Mouse (Mus musculus): ENCODE measurements at regions not wholly inside any gene's neighbourhood (a gene's known extent, or its start where the extent isn't known, plus 50 kb on each side); places are given as distances from the start of the nearest gene placed in this dataset.

- TF ChIP-seq CHD2 (IDR thresholded peaks at IDR 0.05; ENCODE audit: low read length) (no peak), GABPA (IDR thresholded peaks at IDR 0.05; ENCODE audit: low read depth, low read length) (no peak), KAT2A (conservative IDR thresholded peaks at IDR 0.05; ENCODE audit: low read depth, low read length) (no peak)
Measured at GRCm38 (mm10) chr1:137905566-137905965, 269.9 kb downstream of the Ptprc start (continued).

GRCm38 (mm10) chr1:137903351-137903750 is 272.2 kb downstream of the Ptprc start:
- no peak overlapping the region for H3K27ac ChIP-seq (ENCODE audit: control insufficient read depth, low read depth, low read length)
- no peaks in the 10 kb centered on the region for H3K79me2 ChIP-seq (ENCODE audit: control insufficient read depth, insufficient read depth, low read length, poor library complexity)
- no peaks in the 10 kb centered on the region for H3K27me3 ChIP-seq (ENCODE audit: control insufficient read depth in 1 of 2, insufficient read depth in 2 of 2, low read length in 2 of 2)
- no peak overlapping the region for H3K4me3 ChIP-seq (ENCODE audit: control insufficient read depth in 1 of 2, insufficient read depth in 1 of 2, low read depth in 2 of 2, low read length in 2 of 2)
- no peaks in the 10 kb centered on the region for H3K4me1 ChIP-seq (ENCODE audit: control insufficient read depth in 1 of 2, insufficient read depth in 2 of 2, low read length in 2 of 2)
- DNase-seq (ENCODE audit: low read depth, low spot score): no peak
- no peak overlapping the region for H3K9ac ChIP-seq (ENCODE audit: control insufficient read depth, low read depth, low read length, poor library complexity, severe bottlenecking)
- no peaks in the 10 kb centered on the region for H3K36me3 ChIP-seq (ENCODE audit: control insufficient read depth in 1 of 2, insufficient read depth in 2 of 2, low read length in 2 of 2)
- H3K9me3 ChIP-seq (replicated peaks; ENCODE audit: insufficient read depth, low read length): no peaks in the 10 kb centered on the region
- TF ChIP-seq MYB (IDR thresholded peaks at IDR 0.05; ENCODE audit: low read depth, low read length) (no peak), MXI1 (IDR thresholded peaks at IDR 0.05; ENCODE audit: low read depth, low read length) (no peak), RCOR1 (IDR thresholded peaks at IDR 0.05; ENCODE audit: low read depth, low read length) (no peak), MAZ (IDR thresholded peaks at IDR 0.05; ENCODE audit: low read depth, low read length) (no peak), ZNF384 (IDR thresholded peaks at IDR 0.05; ENCODE audit: low read depth, low read length) (no peak), MEF2A (IDR thresholded peaks at IDR 0.05; ENCODE audit: extremely low read depth, insufficient replicate concordance, low read depth, low read length, poor library complexity, severe bottlenecking) (no peak)

DNA sequence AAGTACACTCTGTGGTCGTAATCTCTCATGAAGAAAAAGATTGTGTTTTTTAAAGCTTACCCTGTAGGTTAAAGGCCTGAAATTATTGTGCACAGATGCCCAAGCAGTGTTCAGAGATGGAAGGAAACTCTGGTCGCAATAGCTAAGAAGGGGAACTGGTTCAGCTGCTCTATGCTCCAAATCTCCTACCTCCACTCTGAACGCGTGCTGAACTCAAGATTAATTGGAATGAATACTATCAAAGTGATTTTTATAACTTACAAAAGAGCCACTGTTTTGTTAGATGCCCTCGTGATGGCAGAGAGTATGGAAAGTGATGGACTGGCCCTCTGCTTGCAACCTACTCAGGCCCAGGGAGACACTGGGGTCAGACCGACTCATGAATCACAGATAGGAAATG is 272.6 kb downstream of the Ptprc start:
- H3K4me3 ChIP-seq (ENCODE audit: control insufficient read depth in 1 of 2, insufficient read depth in 1 of 2, low read depth in 2 of 2, low read length in 2 of 2): no peak overlapping the region
- no peaks in the 10 kb centered on the region for H3K4me1 ChIP-seq (ENCODE audit: control insufficient read depth in 1 of 2, insufficient read depth in 2 of 2, low read length in 2 of 2)
- TF ChIP-seq TAL1 (IDR thresholded peaks at IDR 0.05; ENCODE audit: low read length) (no peak), ELF1 (IDR thresholded peaks at IDR 0.05; ENCODE audit: low read depth, low read length) (no peak), ETS1 (IDR thresholded peaks at IDR 0.05; ENCODE audit: low read depth, low read length) (no peak), NELFE (IDR thresholded peaks at IDR 0.05; ENCODE audit: low read depth, low read length) (no peak)
- no peak overlapping the region for H3K9ac ChIP-seq (ENCODE audit: control insufficient read depth, low read depth, low read length, poor library complexity, severe bottlenecking)
- no peak for DNase-seq (ENCODE audit: low read depth, low spot score)
- no peaks in the 10 kb centered on the region for H3K9me3 ChIP-seq (replicated peaks; ENCODE audit: insufficient read depth, low read length)
- no peak overlapping the region for H3K27ac ChIP-seq (ENCODE audit: control insufficient read depth, low read depth, low read length)
- H3K79me2 ChIP-seq (ENCODE audit: control insufficient read depth, insufficient read depth, low read length, poor library complexity): no peaks in the 10 kb centered on the region
- no peaks in the 10 kb centered on the region for H3K36me3 ChIP-seq (ENCODE audit: control insufficient read depth in 1 of 2, insufficient read depth in 2 of 2, low read length in 2 of 2)
- no peaks in the 10 kb centered on the region for H3K27me3 ChIP-seq (ENCODE audit: control insufficient read depth in 1 of 2, insufficient read depth in 2 of 2, low read length in 2 of 2)

DNA sequence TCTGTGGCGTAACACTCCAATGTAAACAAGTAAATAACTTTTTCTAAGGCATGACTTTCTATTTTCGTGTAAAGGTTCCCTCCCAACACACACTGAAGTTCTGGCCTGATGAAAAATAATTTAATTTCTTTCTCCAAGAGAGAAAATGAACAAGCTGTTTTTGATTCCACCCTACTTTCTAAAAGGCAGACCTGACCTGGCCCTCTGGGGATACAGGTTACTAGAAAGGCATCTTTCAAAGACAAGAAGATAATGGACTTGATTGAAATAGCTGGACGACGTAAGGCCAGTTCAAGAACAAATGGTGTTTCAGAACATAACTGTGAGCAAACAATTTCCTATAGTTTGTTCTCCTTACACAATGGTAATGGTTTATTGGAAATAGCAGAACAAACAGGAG is 273.5 kb downstream of the Ptprc start:
- no peak overlapping the region for H3K4me3 ChIP-seq (ENCODE audit: control insufficient read depth in 1 of 2, insufficient read depth in 1 of 2, low read depth in 2 of 2, low read length in 2 of 2)
- TF ChIP-seq KAT2A (conservative IDR thresholded peaks at IDR 0.05; ENCODE audit: low read depth, low read length): no peak
- TF ChIP-seq HCFC1 (IDR thresholded peaks at IDR 0.05; ENCODE audit: low read depth, low read length): no peak
- no peak for TF ChIP-seq CHD1 (IDR thresholded peaks at IDR 0.05; ENCODE audit: low read depth, low read length)
- no peak for TF ChIP-seq TBP (IDR thresholded peaks at IDR 0.05; ENCODE audit: low read depth, low read length)
- TF ChIP-seq UBTF (IDR thresholded peaks at IDR 0.05; ENCODE audit: borderline replicate concordance, insufficient read depth, low read depth, low read length): no peak
- TF ChIP-seq USF2 (IDR thresholded peaks at IDR 0.05; ENCODE audit: borderline replicate concordance in 1 of 2, insufficient read depth in 1 of 2, low read depth in 1 of 2, low read length in 2 of 2): no peak
- no peak for TF ChIP-seq RAD21 (IDR thresholded peaks at IDR 0.05; ENCODE audit: low read depth, low read length)
- TF ChIP-seq ZC3H11A (IDR thresholded peaks at IDR 0.05; ENCODE audit: low read depth, low read length): no peak
- TF ChIP-seq NELFE (IDR thresholded peaks at IDR 0.05; ENCODE audit: low read depth, low read length): no peak
- no peak for TF ChIP-seq ZKSCAN1 (IDR thresholded peaks at IDR 0.05; ENCODE audit: low read depth, low read length)
- no peak for TF ChIP-seq TCF12 (IDR thresholded peaks at IDR 0.05; ENCODE audit: low read depth, low read length)
- no peak for TF ChIP-seq E2F4 (IDR thresholded peaks at IDR 0.05; ENCODE audit: borderline replicate concordance, low read depth, low read length)
- no peak for TF ChIP-seq MEF2A (IDR thresholded peaks at IDR 0.05; ENCODE audit: extremely low read depth, insufficient replicate concordance, low read depth, low read length, poor library complexity, severe bottlenecking)

More for the DNA sequence above, 273.5 kb downstream of the Ptprc start:
- Histone ChIP-seq H3K79me2 (ENCODE audit: control insufficient read depth, insufficient read depth, low read length, poor library complexity) (no peaks in the 10 kb centered on the region), H3K27me3 (ENCODE audit: control insufficient read depth in 1 of 2, insufficient read depth in 2 of 2, low read length in 2 of 2) (no peaks in the 10 kb centered on the region), H3K4me1 (ENCODE audit: control insufficient read depth in 1 of 2, insufficient read depth in 2 of 2, low read length in 2 of 2) (no peaks in the 10 kb centered on the region), H3K27ac (ENCODE audit: control insufficient read depth, low read depth, low read length) (no peak overlapping the region), H3K36me3 (ENCODE audit: control insufficient read depth in 1 of 2, insufficient read depth in 2 of 2, low read length in 2 of 2) (no peaks in the 10 kb centered on the region), H3K9ac (ENCODE audit: control insufficient read depth, low read depth, low read length, poor library complexity, severe bottlenecking) (no peak overlapping the region), H3K9me3 (replicated peaks; ENCODE audit: insufficient read depth, low read length) (no peaks in the 10 kb centered on the region)
- no peak for DNase-seq (ENCODE audit: low read depth, low spot score)

Data from MEL (cell line).